Mouse (Mus musculus): ENCODE measurements around the gene Gnpnat1. TPM values are rescaled to one million over a fixed set of nuclear protein-coding genes. Genes with fewer than 3 reads are reported as not detected.
"Not testable (repeated sequence)": the region's sequence is repeated elsewhere in the genome, so short reads cannot be mapped to it uniquely, and the experiment has no call there.

Gene Gnpnat1
- polyA plus RNA-seq (2014; fragmentation: Nextera tagmentation; extraction: Ambion mirVana): 33.7 and 33.8 TPM in 2 replicates

GRCm38 (mm10) chr14:45404813-45405212, at the start of gene Gnpnat1:
Gene Gnpnat1, minus strand, starts transcription at chr14:45404913.
- not testable (repeated sequence) for ATAC-seq (replicated peaks; ENCODE audit: low FRiP score); H3K4me1 ChIP-seq (replicated peaks; ENCODE audit: control insufficient read depth, insufficient read depth, low read length); H3K9me3 ChIP-seq (ENCODE audit: control insufficient read depth, low read length); H3K4me2 ChIP-seq (ENCODE audit: low read depth, low read length, severe bottlenecking); H3K27ac ChIP-seq (ENCODE audit: low read depth, low read length); H3K36me3 ChIP-seq (ENCODE audit: control insufficient read depth, insufficient read depth, low read length); H3K4me3 ChIP-seq (ENCODE audit: low read depth, low read length); H3K27me3 ChIP-seq (ENCODE audit: control insufficient read depth, insufficient read depth, low read length); H3K9ac ChIP-seq (ENCODE audit: low read length); DNase-seq (ENCODE audit: low spot score)
- WGBS: 86% methylated on average over 1 of the region's 3 CpGs

- Histone ChIP-seq H3K9me3 (ENCODE audit: control insufficient read depth, low read length) (no peaks in the 10 kb centered on the region), H3K4me1 (replicated peaks; ENCODE audit: control insufficient read depth, insufficient read depth, low read length) (peaks cover 6% of the 10 kb centered on the region; the same call in 1 of the 2 replicates), H3K4me3 (ENCODE audit: low read depth, low read length) (no peak overlapping the region), H3K36me3 (ENCODE audit: control insufficient read depth, insufficient read depth, low read length) (no peaks in the 10 kb centered on the region), H3K27me3 (ENCODE audit: control insufficient read depth, insufficient read depth, low read length) (no peaks in the 10 kb centered on the region), H3K27ac (ENCODE audit: low read depth, low read length) (peak overlapping the region; percentile 18; the same call in 1 of the 2 replicates), H3K9ac (ENCODE audit: low read length) (no peak overlapping the region), H3K4me2 (ENCODE audit: low read depth, low read length, severe bottlenecking) (no peak overlapping the region)
- no peak for ATAC-seq (replicated peaks; ENCODE audit: low FRiP score)
- no peak for DNase-seq (ENCODE audit: low spot score)
- WGBS: 69% methylated on average over 5 of the region's 5 CpGs
Observed at GRCm38 (mm10) chr14:45453538-45454233, 49.0 kb upstream of the Gnpnat1 start.

- H3K4me2 ChIP-seq (ENCODE audit: low read depth, low read length, severe bottlenecking): no peak overlapping the region
- whole genome bisulfite sequencing: 33% methylated on average over 11 of the region's 11 CpGs
- ATAC-seq (replicated peaks; ENCODE audit: low FRiP score): no peak
- no peaks in the 10 kb centered on the region for H3K27me3 ChIP-seq (ENCODE audit: control insufficient read depth, insufficient read depth, low read length)
- no peaks in the 10 kb centered on the region for H3K36me3 ChIP-seq (ENCODE audit: control insufficient read depth, insufficient read depth, low read length)
- H3K9me3 ChIP-seq (ENCODE audit: control insufficient read depth, low read length): no peaks in the 10 kb centered on the region
- no peak overlapping the region for H3K4me3 ChIP-seq (ENCODE audit: low read depth, low read length)
- H3K9ac ChIP-seq (ENCODE audit: low read length): no peak overlapping the region
- peaks cover 6% of the 10 kb centered on the region; the same call in 1 of the 2 replicates for H3K4me1 ChIP-seq (replicated peaks; ENCODE audit: control insufficient read depth, insufficient read depth, low read length)
- no peak for DNase-seq (ENCODE audit: low spot score)
- H3K27ac ChIP-seq (ENCODE audit: low read depth, low read length): no peak overlapping the region
Observed at GRCm38 (mm10) chr14:45452861-45453512, 48.3 kb upstream of the Gnpnat1 start.

- no peak overlapping the region for H3K4me2 ChIP-seq (ENCODE audit: low read depth, low read length, severe bottlenecking)
- H3K9me3 ChIP-seq (ENCODE audit: control insufficient read depth, low read length): no peaks in the 10 kb centered on the region
- no peak for ATAC-seq (replicated peaks; ENCODE audit: low FRiP score)
- no peak overlapping the region for H3K4me3 ChIP-seq (ENCODE audit: low read depth, low read length)
- no peak overlapping the region for H3K9ac ChIP-seq (ENCODE audit: low read length)
- no peak overlapping the region for H3K27ac ChIP-seq (ENCODE audit: low read depth, low read length)
- no peaks in the 10 kb centered on the region for H3K27me3 ChIP-seq (ENCODE audit: control insufficient read depth, insufficient read depth, low read length)
- WGBS: 59% methylated on average over 4 of the region's 4 CpGs
- no peaks in the 10 kb centered on the region for H3K36me3 ChIP-seq (ENCODE audit: control insufficient read depth, insufficient read depth, low read length)
- no peak for DNase-seq (ENCODE audit: low spot score)
- H3K4me1 ChIP-seq (replicated peaks; ENCODE audit: control insufficient read depth, insufficient read depth, low read length): peaks cover 6% of the 10 kb centered on the region; the same call in 1 of the 2 replicates
Observed at GRCm38 (mm10) chr14:45452148-45452547, 47.4 kb upstream of the Gnpnat1 start.

GRCm38 (mm10) chr14:45451090-45451489, 46.4 kb upstream of the Gnpnat1 start:
- no peaks in the 10 kb centered on the region for H3K27me3 ChIP-seq (ENCODE audit: control insufficient read depth, insufficient read depth, low read length)
- peak; percentile 21; the same call in 1 of the 2 replicates for ATAC-seq (replicated peaks; ENCODE audit: low FRiP score)
- H3K9me3 ChIP-seq (ENCODE audit: control insufficient read depth, low read length): no peaks in the 10 kb centered on the region
- no peak overlapping the region for H3K4me3 ChIP-seq (ENCODE audit: low read depth, low read length)
- H3K4me1 ChIP-seq (replicated peaks; ENCODE audit: control insufficient read depth, insufficient read depth, low read length): peaks cover 6% of the 10 kb centered on the region; the same call in 1 of the 2 replicates
- no peaks in the 10 kb centered on the region for H3K36me3 ChIP-seq (ENCODE audit: control insufficient read depth, insufficient read depth, low read length)
- no peak overlapping the region for H3K9ac ChIP-seq (ENCODE audit: low read length)
- DNase-seq (ENCODE audit: low spot score): no peak
- no peak overlapping the region for H3K27ac ChIP-seq (ENCODE audit: low read depth, low read length)
- WGBS: 30% methylated on average over 2 of the region's 2 CpGs
- no peak overlapping the region for H3K4me2 ChIP-seq (ENCODE audit: low read depth, low read length, severe bottlenecking)

GRCm38 (mm10) chr14:45446777-45447176, 42.1 kb upstream of the Gnpnat1 start:
- Histone ChIP-seq H3K4me3 (ENCODE audit: low read depth, low read length) (no peak overlapping the region), H3K27me3 (ENCODE audit: control insufficient read depth, insufficient read depth, low read length) (no peaks in the 10 kb centered on the region), H3K4me2 (ENCODE audit: low read depth, low read length, severe bottlenecking) (no peak overlapping the region), H3K9ac (ENCODE audit: low read length) (no peak overlapping the region), H3K9me3 (ENCODE audit: control insufficient read depth, low read length) (no peaks in the 10 kb centered on the region), H3K27ac (ENCODE audit: low read depth, low read length) (no peak overlapping the region), H3K36me3 (ENCODE audit: control insufficient read depth, insufficient read depth, low read length) (no peaks in the 10 kb centered on the region), H3K4me1 (replicated peaks; ENCODE audit: control insufficient read depth, insufficient read depth, low read length) (no peaks in the 10 kb centered on the region; the same call in 1 of the 2 replicates)
- WGBS: 81% methylated on average over 3 of the region's 3 CpGs
- ATAC-seq (replicated peaks; ENCODE audit: low FRiP score) (no peak), DNase-seq (ENCODE audit: low spot score) (no peak)

- no peak overlapping the region for H3K9ac ChIP-seq (ENCODE audit: low read length)
- WGBS: 67% methylated on average over 12 of the region's 12 CpGs
- DNase-seq (ENCODE audit: low spot score) (no peak), ATAC-seq (replicated peaks; ENCODE audit: low FRiP score) (no peak)
- H3K9me3 ChIP-seq (ENCODE audit: control insufficient read depth, low read length): no peaks in the 10 kb centered on the region
- H3K4me3 ChIP-seq (ENCODE audit: low read depth, low read length): no peak overlapping the region
- no peaks in the 10 kb centered on the region for H3K27me3 ChIP-seq (ENCODE audit: control insufficient read depth, insufficient read depth, low read length)
- H3K27ac ChIP-seq (ENCODE audit: low read depth, low read length): no peak overlapping the region
- no peaks in the 10 kb centered on the region for H3K36me3 ChIP-seq (ENCODE audit: control insufficient read depth, insufficient read depth, low read length)
- H3K4me2 ChIP-seq (ENCODE audit: low read depth, low read length, severe bottlenecking): no peak overlapping the region
- H3K4me1 ChIP-seq (replicated peaks; ENCODE audit: control insufficient read depth, insufficient read depth, low read length): no peaks in the 10 kb centered on the region
Observed at GRCm38 (mm10) chr14:45445445-45445844, 40.7 kb upstream of the Gnpnat1 start.

- Histone ChIP-seq H3K27me3 (ENCODE audit: control insufficient read depth, insufficient read depth, low read length) (no peaks in the 10 kb centered on the region), H3K9ac (ENCODE audit: low read length) (no peak overlapping the region), H3K4me2 (ENCODE audit: low read depth, low read length, severe bottlenecking) (no peak overlapping the region), H3K36me3 (ENCODE audit: control insufficient read depth, insufficient read depth, low read length) (no peaks in the 10 kb centered on the region), H3K4me3 (ENCODE audit: low read depth, low read length) (no peak overlapping the region), H3K9me3 (ENCODE audit: control insufficient read depth, low read length) (no peaks in the 10 kb centered on the region), H3K4me1 (replicated peaks; ENCODE audit: control insufficient read depth, insufficient read depth, low read length) (no peaks in the 10 kb centered on the region), H3K27ac (ENCODE audit: low read depth, low read length) (no peak overlapping the region)
- no peak for ATAC-seq (replicated peaks; ENCODE audit: low FRiP score)
- no peak for DNase-seq (ENCODE audit: low spot score)
- WGBS: 56% methylated on average over 7 of the region's 7 CpGs
Observed at GRCm38 (mm10) chr14:45444870-45445269, 40.2 kb upstream of the Gnpnat1 start.

All from forebrain, embryonic 11.5 days (tissue).